Mouse (Mus musculus) Muller cell, postnatal 12 days (primary cell): ENCODE measurements around the gene Pm20d1.
"Not testable (repeated sequence)": the region's sequence is repeated elsewhere in the genome, so short reads cannot be mapped to it uniquely, and the experiment has no call there.

Source experiments
- DNase-seq: peaks from one replicate; pipeline ENCODE4 v3.0.0-alpha.2; 2015; ENCODE audit errors: inconsistent ontology term

Pm20d1 gene

DNA sequence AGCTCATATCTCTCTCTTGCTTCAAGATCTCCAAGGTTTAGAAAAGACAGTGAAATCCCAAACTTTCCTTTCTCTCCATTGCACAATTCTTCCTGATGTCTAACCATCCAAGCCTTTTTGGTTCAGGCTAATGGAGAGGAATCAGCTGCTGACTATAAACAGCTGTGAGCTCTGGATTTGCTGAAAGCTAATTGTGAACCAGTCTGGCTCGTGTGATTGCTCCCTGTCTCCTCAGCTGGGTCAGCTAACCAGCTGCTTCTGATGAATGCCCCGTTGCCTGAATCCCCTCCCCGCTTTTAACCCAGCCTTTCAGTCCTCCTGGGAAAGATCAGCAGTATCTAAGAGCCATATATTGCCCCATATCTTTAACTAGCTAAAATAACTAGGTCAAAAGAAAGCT is 2.6 kb upstream of the Pm20d1 start:
- no peak for DNase-seq

DNA sequence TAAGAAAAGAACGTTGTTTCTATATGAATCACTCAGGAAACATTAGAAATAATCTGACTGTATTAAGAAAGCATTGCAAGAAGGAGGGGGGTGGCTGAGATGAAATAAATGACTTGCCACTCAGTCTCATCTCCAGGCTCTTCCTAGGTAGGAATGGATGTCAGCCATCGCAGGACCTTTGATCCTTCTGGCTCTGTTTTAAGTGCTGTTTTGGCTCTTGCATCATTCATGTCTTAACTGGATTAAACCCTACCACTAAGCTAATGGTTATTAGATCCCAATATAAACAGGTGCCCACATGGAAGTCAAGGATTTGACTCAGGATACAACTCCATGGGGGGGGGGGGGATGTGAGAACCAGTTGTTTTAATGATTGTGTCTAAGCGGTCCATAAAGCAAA is 2.0 kb upstream of the Pm20d1 start:
- no peak for DNase-seq

DNA sequence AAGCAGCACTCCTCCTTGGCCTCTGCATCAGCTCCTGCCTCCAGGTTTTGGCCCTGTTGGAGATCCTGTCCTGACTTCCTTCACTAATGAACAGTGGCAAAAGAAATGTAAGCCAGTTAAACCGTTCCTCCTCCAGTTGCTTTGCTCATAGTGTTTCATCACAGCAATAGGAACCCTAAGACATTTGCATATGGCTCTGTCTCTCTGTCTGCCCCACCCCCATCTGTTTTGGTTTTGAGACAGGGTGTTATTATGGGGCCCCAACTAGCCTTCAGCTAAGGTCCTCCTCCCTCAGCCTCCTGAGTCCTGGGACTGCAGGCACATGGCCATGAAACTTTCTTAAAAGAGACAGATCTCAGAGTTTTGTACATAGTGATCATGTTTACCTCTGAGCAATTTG is 2.8 kb downstream of the Pm20d1 start:
- no peak for DNase-seq

DNA sequence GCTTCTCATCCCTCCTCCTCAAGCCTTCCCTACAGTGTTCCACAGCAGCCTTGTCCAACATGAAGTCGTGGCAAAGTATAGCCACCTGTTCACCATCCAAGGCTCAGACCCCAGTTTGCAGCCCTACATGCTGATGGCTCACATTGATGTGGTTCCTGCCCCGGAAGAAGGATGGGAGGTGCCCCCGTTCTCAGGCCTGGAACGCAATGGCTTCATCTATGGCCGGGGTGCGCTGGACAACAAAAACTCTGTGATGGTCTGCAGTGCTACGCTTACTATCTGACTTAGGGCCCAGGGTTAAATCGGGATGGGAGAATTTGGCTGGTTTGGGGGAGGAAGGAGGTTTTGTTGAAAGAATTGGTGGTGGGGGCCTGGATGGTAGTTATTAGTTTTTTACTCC is 3.9 kb downstream of the Pm20d1 start:
- no peak for DNase-seq

DNA sequence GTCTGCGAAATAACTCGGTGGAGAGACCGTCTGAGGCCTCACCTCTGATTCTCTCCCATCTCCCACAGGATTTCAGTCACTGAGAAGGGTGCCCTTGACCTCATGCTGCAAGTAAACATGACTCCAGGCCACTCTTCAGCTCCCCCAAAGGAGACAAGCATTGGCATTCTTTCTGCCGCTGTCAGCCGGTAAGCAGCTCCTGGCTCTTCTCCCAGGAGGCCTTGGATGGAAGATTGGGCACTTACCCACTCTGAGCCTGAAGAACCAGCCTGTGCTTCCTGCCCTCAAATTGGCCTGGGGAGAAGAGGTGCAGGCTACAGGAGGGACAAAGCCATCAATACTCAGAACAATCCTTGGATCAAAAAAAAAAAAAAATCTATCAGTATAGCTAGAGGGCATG is 5.5 kb downstream of the Pm20d1 start:
- peak; percentile 27 for DNase-seq

DNA sequence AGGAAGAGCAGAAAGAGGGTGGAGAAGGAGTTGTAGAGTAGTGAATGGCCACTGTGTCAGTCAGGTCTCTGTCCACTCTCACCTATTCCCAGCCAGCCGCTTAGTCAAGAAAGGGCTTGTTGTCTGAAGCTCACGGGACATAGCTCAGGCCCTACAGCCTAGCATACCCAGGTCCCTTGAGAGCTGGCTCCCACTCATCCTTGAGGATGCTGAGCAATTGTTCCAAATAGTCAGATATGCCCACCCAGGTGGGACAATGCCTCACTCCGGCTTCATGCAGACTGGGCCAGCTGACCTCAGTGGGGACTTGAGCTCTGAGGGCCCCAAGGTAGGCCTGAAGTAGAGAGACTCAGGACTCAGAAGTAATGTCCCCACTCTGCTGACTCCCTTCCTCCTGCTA is 7.0 kb downstream of the Pm20d1 start:
- no peak for DNase-seq

DNA sequence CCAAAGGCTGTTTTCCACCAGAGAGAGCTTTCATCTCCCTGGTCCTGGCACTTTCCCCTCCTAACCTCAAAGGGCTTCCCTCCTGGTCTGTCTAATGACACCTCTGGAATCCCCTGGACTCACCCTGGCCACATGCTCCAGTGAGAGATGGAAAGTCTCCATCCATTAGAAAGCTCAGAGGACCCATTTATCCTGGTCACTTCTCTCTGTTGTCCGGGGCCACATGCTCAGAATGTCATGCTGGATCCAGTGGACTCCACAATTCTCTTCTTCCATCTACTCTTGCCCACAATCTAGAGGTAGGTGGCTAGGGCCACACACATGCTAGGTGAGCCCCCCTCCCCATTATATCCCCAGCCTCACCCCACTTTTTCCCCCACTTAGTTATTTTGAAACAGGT is 11.8 kb downstream of the Pm20d1 start:
- no peak for DNase-seq

DNA sequence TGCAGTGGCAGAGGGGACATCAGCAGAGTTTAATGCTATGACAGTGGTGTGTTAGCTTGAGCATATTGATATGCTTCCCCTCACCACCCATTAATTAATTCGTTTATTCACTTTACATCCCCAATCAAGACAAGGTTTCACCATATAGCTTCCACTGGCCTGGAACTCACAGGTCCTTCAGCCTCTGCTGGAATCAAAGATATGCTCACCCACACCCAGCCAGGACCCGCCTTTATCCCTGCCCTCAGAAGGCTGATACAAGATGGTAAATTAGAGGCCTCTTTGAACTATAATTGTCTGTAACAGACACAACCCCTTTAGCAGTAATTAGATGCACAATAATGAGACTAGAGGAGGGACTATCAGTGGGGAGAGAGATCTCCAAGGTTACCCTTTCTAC is 12.5 kb downstream of the Pm20d1 start:
- no peak for DNase-seq

DNA sequence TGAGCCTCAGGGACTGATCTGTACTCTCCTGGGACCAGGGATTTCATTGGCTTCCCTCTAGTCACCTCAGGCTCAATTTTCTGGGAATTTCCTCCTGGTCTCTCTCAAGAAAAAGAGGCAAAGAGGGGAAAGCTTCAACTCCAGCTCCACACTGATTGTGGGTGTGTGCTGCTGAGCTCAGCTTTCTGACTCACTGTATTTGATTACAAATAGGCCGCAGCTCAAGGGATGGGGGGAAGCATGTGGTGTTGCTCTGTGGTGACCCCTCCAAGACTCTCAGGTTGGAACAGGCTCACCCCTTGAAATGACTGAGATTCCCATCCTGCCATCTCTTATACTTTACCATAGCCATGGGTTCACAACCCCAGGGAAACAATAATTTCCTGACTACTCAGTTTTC is 14.2 kb downstream of the Pm20d1 start:
- DNase-seq: no peak

DNA sequence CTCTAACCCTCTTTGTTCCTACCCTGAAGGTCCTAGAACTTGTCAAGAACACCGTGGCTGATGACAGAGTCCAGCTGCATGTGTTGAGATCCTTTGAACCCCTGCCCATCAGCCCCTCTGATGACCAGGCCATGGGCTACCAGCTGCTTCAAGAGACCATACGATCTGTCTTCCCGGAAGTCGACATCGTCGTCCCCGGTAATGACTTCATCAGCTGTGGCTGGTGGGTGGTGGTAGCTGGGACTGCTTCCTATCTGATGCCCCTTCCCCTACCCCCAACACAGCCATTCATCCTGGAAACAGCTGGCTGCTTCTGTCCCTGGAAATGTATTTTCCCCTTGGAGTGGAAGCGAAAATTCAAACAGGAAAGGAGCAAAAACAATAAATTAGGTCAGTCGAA is 14.8 kb downstream of the Pm20d1 start:
- no peak for DNase-seq

DNA sequence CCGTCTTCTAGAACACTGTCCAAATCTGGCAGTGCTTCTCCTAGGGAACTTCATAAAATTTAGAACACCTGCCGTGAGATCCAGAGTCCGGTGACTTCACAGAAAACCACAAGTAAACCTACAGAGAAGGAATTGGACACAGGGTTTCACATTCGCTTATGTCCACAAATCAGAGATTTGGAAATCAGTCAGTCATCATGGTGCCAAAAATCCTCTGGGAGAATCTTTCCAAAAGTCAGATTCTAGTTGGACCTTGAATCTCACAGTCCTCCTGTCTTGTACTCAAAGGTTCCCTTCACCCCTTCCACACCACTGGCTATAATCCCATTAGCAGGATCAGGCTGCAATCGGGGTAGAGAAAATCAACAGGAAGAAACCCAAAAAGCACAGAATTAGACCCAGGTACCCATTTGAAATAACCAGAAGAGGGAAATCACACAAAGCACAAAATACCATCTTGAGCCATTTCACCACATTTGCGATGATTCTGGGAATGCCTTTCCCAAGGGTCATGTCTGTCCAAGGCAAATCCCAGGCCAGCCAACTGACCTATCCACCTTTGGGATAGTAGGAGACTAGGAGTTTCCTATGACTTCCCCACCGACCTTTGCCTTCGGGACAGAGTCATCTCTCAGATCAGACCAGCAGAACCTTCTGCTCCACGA is 15.6 kb downstream of the Pm20d1 start:
- DNase-seq: no peak

DNA sequence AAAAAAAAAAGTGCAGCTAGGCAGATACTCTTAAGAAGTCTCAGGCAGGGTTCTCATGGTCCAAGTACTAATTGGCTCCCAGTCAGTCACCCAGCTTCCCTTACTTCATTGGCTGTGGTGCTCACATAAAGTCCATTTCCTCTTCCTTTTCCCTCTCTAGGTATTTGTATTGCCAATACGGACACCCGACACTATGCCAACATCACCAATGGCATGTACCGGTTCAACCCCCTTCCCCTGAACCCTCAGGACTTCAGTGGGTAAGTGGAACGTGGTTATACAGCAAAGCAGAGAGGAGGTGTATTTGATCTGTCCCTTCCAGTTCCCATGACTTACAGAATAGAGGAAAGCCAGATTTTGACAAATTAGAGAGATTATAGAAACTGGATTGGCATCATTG is 16.6 kb downstream of the Pm20d1 start:
- DNase-seq: no peak

DNA sequence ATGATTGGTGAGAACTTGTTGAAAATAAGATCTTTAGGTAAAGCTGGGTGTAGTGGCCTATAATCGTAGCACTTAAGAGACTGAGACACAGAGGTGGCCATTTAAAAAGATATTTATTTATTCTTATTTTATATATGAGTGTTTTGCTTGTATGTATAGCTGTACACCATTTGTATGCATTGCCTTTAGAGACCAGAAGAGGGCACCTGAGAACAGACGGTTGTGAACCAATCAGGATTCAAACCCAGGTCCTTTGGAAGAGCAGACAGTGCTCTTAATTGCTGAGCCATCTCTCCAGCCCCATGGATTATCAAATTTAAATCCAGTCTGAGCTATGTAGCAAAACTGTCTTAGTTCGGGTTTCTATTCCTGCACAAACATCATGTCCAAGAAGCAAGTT is 17.0 kb downstream of the Pm20d1 start:
- DNase-seq: no peak

DNA sequence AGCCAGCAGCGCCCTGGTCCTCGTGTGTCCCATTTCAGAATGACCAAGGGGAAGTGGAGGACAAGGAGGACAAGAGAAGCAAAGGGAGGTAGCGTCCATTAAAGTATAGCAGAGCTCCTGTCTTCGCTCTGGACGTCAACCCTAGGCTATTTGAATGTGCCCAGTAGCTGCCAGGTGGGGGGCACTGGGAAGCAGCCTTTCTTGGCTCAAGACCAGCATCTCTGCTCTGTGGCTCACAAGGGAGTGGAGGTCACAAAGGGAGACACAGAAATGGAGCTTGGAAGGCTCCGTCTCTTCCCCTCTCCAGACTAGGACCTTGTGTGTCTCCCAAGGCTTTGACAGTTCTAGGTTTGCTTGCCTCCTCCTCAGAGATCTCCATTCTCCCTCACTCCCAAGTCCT is 19.7 kb downstream of the Pm20d1 start:
- DNase-seq: no peak

DNA sequence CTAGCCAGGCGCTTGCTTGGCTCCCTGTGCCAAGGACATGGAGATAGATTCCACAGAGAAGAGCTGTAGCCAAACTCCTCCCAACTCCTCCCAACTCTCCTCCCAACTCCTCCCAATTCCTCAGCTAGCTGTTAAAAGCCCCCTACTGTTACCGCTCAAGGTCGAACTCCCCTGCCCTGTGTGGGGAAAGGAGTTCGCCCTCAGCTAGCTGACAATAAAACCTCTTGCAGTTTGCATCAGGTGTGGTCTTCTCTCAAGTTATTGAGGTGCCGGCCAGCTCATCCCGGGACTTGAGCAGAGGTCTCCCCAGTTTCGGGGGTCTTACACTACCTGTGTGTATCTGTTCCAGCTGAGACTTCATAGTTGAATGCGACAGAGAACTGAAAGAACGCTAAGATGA is 23.2 kb downstream of the Pm20d1 start:
- not testable (repeated sequence) for DNase-seq

DNA sequence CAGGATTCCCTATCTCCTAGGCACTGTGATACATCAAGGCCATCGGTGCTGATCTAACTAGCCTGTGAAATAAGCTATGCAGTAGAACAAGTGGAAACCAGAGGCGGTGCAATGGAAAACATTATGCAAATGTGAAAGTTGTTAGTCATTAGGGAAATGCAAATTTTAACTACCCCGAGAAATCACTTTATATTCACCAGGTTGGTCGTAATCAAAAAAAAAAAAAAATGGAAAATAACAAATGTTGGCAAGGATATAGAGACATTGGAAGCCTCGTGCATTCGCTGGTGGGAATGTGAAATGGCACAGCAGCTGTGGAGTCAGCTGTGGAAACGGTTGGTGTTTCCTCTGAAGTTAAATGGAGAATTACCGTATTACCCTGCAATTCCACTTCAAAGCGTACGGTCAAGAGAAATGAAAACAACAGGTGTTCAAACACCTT is 23.7 kb downstream of the Pm20d1 start:
- DNase-seq: no peak

DNA sequence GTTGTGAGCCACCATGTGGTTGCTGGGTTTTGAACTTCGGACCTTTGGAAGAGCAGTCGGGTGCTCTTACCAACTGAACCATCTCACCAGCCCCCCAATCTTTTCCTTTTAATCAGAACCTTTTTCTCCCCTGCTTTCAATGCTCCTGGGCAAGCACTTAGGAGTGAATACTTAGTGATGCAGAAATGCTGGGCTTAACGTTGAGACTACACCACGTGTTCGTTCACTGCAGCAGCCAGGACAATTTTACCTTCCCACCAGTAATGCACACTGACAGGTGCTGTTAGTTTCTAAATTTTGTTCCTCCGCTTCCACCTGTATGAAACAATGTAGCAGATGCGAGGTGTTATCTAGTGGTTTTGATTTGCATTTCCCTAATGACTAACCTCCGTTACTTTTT is 25.1 kb downstream of the Pm20d1 start:
- no peak for DNase-seq

DNA sequence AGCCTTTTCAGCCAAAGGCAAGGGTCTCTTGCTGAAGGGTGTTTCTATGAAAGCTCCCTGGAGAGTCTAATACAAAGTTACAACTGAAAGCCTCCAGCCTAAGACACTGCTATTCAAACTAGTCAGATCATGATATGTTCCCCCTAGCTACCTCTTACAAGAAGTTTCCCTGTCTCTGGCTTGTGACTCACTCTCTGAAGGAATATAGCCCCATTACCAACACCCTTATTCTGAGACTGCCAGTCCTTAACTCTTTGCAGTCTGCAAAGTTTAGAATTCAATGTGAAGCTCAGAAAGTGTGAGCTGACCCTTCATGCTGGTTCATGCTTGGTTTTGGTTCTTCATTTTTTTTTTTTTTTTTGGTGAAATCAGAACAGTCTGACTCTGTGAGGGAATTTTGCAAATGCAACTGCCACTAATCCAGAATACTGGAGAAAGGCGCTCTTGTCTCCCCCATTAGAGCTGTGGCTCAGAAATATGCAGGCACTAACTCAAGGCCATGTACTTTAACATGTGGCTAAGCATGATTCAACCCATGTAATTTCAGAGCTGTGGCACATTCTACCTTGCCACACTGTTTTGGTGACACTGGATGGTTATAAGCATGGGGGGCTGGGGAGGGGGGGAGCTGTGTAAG is 25.8 kb downstream of the Pm20d1 start:
- DNase-seq: no peak

DNA sequence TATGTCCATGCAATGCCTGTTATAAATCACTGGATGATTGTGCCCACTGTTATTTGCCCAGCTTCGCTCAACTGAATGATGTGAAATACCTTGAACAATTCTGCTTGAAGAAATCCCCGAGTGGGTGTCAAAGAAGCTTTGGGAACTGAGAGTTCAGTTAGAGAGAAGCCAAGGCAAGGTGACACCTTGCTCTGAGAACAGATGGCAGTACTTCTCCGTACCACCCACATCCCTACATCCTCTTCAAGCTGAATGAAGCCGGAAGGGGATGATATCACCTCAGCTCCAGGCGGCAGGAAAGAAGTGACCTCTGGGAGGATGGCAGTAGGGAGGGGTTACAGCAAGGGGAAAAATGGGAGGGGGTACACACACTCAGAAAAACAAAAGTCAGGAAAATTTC is 26.4 kb downstream of the Pm20d1 start:
- no peak for DNase-seq

DNA sequence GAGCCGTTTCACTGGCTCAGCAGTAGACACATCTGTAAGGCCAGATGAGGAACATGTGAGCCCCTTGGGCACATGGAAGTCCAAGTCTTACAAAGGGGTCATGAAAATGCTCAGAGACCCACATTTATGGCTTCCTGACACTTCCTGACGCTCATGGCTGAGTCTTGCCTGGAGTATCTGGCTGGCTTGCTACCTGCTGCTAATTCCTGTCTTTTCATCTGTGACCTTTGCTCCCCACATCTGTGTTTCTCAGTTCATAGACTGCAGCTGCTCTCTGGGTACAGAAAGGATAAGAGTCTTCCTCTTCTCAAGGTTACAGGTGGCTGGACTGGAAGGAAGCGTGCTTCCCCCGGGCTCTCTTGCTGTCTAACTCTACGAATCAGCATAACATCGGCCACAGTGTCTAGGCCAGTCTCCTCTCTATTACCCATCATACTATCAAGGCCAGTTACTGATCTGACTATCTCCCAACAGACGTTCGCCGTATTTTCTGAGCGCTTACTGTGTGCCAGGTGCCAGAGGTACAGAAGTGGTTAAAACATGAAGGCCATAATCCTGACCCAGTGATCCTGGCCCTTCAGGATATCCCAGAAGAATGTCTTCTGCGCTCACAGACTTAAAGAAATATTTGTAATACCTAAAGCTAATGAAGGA is 27.5 kb downstream of the Pm20d1 start:
- no peak for DNase-seq

DNA sequence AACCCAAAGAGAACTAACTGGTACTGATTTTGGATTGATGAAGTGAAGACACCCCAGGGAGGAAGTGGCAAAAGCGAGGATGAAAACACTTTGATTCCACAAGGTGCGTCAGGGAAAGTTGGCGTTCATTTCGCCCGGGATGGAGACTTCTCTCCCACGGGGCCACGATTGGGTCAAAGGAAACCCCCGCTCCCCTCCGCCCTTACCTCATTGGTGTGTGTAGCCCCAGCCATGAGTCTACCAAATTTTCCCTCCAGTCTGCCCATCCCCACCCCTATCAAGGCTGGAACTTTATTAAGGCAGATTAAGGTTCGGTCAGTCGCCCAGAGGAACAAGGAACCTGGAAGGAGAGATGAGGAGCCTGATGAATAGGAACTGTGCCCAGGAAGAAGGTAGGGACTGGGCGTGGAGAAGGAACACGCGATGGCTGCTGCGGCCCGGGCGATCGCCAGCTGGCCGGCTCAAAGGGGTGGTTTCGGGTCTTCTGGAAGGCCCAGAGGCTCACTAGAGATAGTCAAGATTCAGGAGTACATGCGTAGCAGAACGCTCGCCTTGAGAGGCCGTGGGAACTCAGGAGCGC is 30.1 kb downstream of the Pm20d1 start, which contains the start of gene Slc41a1:
TSS of gene Slc41a1 (plus strand) at position 287 of the 580 bp plus-strand sequence.
- DNase-seq: no peak

DNA sequence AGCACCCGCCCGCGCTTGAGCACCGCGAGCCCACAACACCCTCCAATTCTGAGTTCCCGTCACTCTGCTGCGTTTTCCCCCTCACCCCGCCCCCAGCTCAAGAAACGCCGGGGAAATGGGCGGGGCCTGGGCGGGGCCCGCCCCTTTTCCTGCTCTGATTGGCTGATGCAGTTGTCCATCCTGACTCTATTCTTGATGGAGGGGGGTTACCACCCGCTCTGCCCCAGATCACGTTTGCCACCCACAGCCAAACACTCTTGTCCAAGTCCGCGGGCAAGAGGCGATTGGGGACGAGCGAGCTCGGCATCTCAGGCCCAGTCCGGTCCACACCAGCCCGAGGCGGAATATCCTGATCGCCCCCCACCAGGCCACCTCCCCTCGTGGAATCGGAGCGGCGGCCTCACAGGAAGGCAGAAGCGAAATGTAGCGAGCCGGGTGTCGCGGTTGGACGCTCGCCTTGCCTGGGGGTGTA is 30.6 kb downstream of the Pm20d1 start:
- peak; percentile 99 for DNase-seq
